Mouse (Mus musculus) G1E-ER4 (cell line): ENCODE results near the gene Csf1. TPM values are rescaled to one million over a fixed set of nuclear protein-coding genes. Genes with fewer than 3 reads are reported as not detected.

Source experiments
- GATA1 ChIP-seq: IDR thresholded peaks from one replicate; pipeline ENCODE4 v1.8.0; 2012; ENCODE audit warnings: low read length, inconsistent platforms
- polyA plus RNA-seq: library from polyadenylated mRNA; stranded (reverse); fragments of >175 nt; gene quantifications from 2 replicates; pipeline ENCODE4 v1.2.3, GENCODE M21; 2012

Gene Csf1
- polyA plus RNA-seq, 1 experiment: not detected

- TF ChIP-seq GATA1: no peak
Observed at GRCm38 (mm10) chr3:107742071-107742710, 18.1 kb downstream of the Csf1 start.

- TF ChIP-seq GATA1: no peak
Observed at GRCm38 (mm10) chr3:107741387-107741786, 18.9 kb downstream of the Csf1 start.

GRCm38 (mm10) chr3:107740578-107741207 is 19.6 kb downstream of the Csf1 start:
- no peak for TF ChIP-seq GATA1

GRCm38 (mm10) chr3:107739966-107740365 is 20.3 kb downstream of the Csf1 start:
- no peak for TF ChIP-seq GATA1

- no peak for TF ChIP-seq GATA1
Observed at GRCm38 (mm10) chr3:107739456-107739855, 20.8 kb downstream of the Csf1 start.

GRCm38 (mm10) chr3:107738620-107739019 is 21.6 kb downstream of the Csf1 start:
- TF ChIP-seq GATA1: no peak

- TF ChIP-seq GATA1: no peak
Observed at GRCm38 (mm10) chr3:107737609-107738190, 22.6 kb downstream of the Csf1 start.

GRCm38 (mm10) chr3:107733329-107733728 is 26.9 kb downstream of the Csf1 start:
- no peak for TF ChIP-seq GATA1

- TF ChIP-seq GATA1: no peak
Observed at GRCm38 (mm10) chr3:107730236-107730635, 30.0 kb downstream of the Csf1 start.

GRCm38 (mm10) chr3:107728509-107728908 is 31.8 kb downstream of the Csf1 start:
- no peak for TF ChIP-seq GATA1

GRCm38 (mm10) chr3:107715971-107716370 is 44.3 kb downstream of the Csf1 start:
- TF ChIP-seq GATA1: no peak

GRCm38 (mm10) chr3:107714276-107714933 is 45.9 kb downstream of the Csf1 start:
- no peak for TF ChIP-seq GATA1

GRCm38 (mm10) chr3:107712081-107712480 is 48.2 kb downstream of the Csf1 start:
- TF ChIP-seq GATA1: no peak

- no peak for TF ChIP-seq GATA1
Observed at GRCm38 (mm10) chr3:107709156-107709555, 51.1 kb downstream of the Csf1 start.

- no peak for TF ChIP-seq GATA1
Observed at GRCm38 (mm10) chr3:107707239-107707638, 53.0 kb downstream of the Csf1 start.

GRCm38 (mm10) chr3:107706164-107706563 is 54.1 kb downstream of the Csf1 start:
- TF ChIP-seq GATA1: no peak
